Mouse (Mus musculus): ENCODE data around the gene Cutc. TPM values are rescaled to one million over a fixed set of nuclear protein-coding genes. Genes with fewer than 3 reads are reported as not detected.

The Cutc gene
- polyA plus RNA-seq, 1 experiment: 22.1 TPM

- no peak overlapping the region for H3K4me3 ChIP-seq (ENCODE audit: insufficient read depth, low read depth, low read length)
- H3K27ac ChIP-seq (replicated peaks; ENCODE audit: low read depth, low read length): no peak overlapping the region
- peaks cover 3% of the 10 kb centered on the region; the same call in 1 of the 2 replicates for H3K4me1 ChIP-seq (ENCODE audit: control insufficient read depth, insufficient read depth, insufficient read length, low read length)
Measured at GRCm38 (mm10) chr19:43797216-43797615, 44.4 kb downstream of the Cutc start.

- Histone ChIP-seq H3K4me1 (ENCODE audit: control insufficient read depth, insufficient read depth, insufficient read length, low read length) (peaks cover 3% of the 10 kb centered on the region; the same call in 1 of the 2 replicates), H3K27ac (replicated peaks; ENCODE audit: low read depth, low read length) (0 out of 2 replicates have a peak overlapping the region, but pooled peaks have one; percentile 7), H3K4me3 (ENCODE audit: insufficient read depth, low read depth, low read length) (no peak overlapping the region)
Measured at GRCm38 (mm10) chr19:43801427-43802051, 48.7 kb downstream of the Cutc start.

- H3K27ac ChIP-seq (replicated peaks; ENCODE audit: low read depth, low read length): no peak overlapping the region
- H3K4me1 ChIP-seq (ENCODE audit: control insufficient read depth, insufficient read depth, insufficient read length, low read length): peaks cover 3% of the 10 kb centered on the region; the same call in 1 of the 2 replicates
- H3K4me3 ChIP-seq (ENCODE audit: insufficient read depth, low read depth, low read length): no peak overlapping the region
Measured at GRCm38 (mm10) chr19:43803866-43804265, 51.1 kb downstream of the Cutc start.

GRCm38 (mm10) chr19:43809331-43809730, 56.5 kb downstream of the Cutc start:
- H3K4me3 ChIP-seq (ENCODE audit: insufficient read depth, low read depth, low read length): no peak overlapping the region
- H3K27ac ChIP-seq (replicated peaks; ENCODE audit: low read depth, low read length): no peak overlapping the region
- H3K4me1 ChIP-seq (ENCODE audit: control insufficient read depth, insufficient read depth, insufficient read length, low read length): no peaks in the 10 kb centered on the region

GRCm38 (mm10) chr19:43811419-43811818, 58.6 kb downstream of the Cutc start:
- Histone ChIP-seq H3K27ac (replicated peaks; ENCODE audit: low read depth, low read length) (no peak overlapping the region), H3K4me1 (ENCODE audit: control insufficient read depth, insufficient read depth, insufficient read length, low read length) (no peaks in the 10 kb centered on the region), H3K4me3 (ENCODE audit: insufficient read depth, low read depth, low read length) (no peak overlapping the region)

- Histone ChIP-seq H3K27ac (replicated peaks; ENCODE audit: low read depth, low read length) (no peak overlapping the region), H3K4me3 (ENCODE audit: insufficient read depth, low read depth, low read length) (no peak overlapping the region)
Measured at GRCm38 (mm10) chr19:43813315-43813714, 60.5 kb downstream of the Cutc start.

GRCm38 (mm10) chr19:43815661-43816414, 63.0 kb downstream of the Cutc start:
- peak overlapping the region; percentile 64 for H3K4me3 ChIP-seq (ENCODE audit: insufficient read depth, low read depth, low read length)
- H3K27ac ChIP-seq (replicated peaks; ENCODE audit: low read depth, low read length): no peak overlapping the region
- H3K4me1 ChIP-seq (ENCODE audit: control insufficient read depth, insufficient read depth, insufficient read length, low read length): no peaks in the 10 kb centered on the region

More at GRCm38 (mm10) chr19:43813315-43813714, 60.5 kb downstream of the Cutc start:
- H3K4me1 ChIP-seq (ENCODE audit: control insufficient read depth, insufficient read depth, insufficient read length, low read length): no peaks in the 10 kb centered on the region

Other genes with a start within 250 kb of the Cutc start
- gene Got1, start 228.4 kb upstream of the Cutc start, polyA plus RNA-seq (2012; ENCODE audit: insufficient read depth, insufficient read length, missing spikeins): 21.7 and 26.5 TPM in 2 replicates
- gene Nkx2-3, start 140.7 kb upstream of the Cutc start, polyA plus RNA-seq (2012; ENCODE audit: insufficient read depth, insufficient read length, missing spikeins): not detected in 2 replicates
- gene Slc25a28, start 78.1 kb upstream of the Cutc start, polyA plus RNA-seq (2012; ENCODE audit: insufficient read depth, insufficient read length, missing spikeins): 33.1 and 35.6 TPM in 2 replicates
- 1.7 and 2.0 TPM in 2 replicates for gene Entpd7, start 63.3 kb upstream of the Cutc start, polyA plus RNA-seq (2012; ENCODE audit: insufficient read depth, insufficient read length, missing spikeins)
- 29.4 and 34.1 TPM in 2 replicates for gene Cox15, start within 50 bp of the Cutc start, polyA plus RNA-seq (2012; ENCODE audit: insufficient read depth, insufficient read length, missing spikeins)
- gene Abcc2, start 29.2 kb downstream of the Cutc start, polyA plus RNA-seq (2012; ENCODE audit: insufficient read depth, insufficient read length, missing spikeins): 1.1 TPM in 1 of 2 replicates, not detected in the other
- 4.5 and 4.7 TPM in 2 replicates for gene Dnmbp, start 187.2 kb downstream of the Cutc start, polyA plus RNA-seq (2012; ENCODE audit: insufficient read depth, insufficient read length, missing spikeins)
- gene Cpn1, start 233.6 kb downstream of the Cutc start, polyA plus RNA-seq (2012; ENCODE audit: insufficient read depth, insufficient read length, missing spikeins): not detected in 2 replicates